Mouse (Mus musculus) midbrain, embryonic 16.5 days (tissue): ENCODE data around the gene Kdr. TPM values are rescaled to one million over a fixed set of nuclear protein-coding genes. Genes with fewer than 3 reads are reported as not detected.

ENCODE experiments used
- ATAC-seq: fragments of 200-750 bp; cut with Nextera tagmentation; 2 replicates; pipeline ENCODE4 v1.8.0; 2017; ENCODE audit warnings: moderate TSS enrichment
- H3K27ac ChIP-seq: fragments of 300-500 bp; sonication (generic); 2 replicates; pipeline ENCODE4 v1.5.1; 2014; ENCODE audit warnings: mild to moderate bottlenecking, low read length, mixed read lengths
- H3K27me3 ChIP-seq: fragments of 300-500 bp; sonication (generic); 2 replicates; pipeline ENCODE4 v1.6.1; 2014; ENCODE audit warnings: low read depth, low read length, mixed read lengths; ENCODE audit not compliant: control insufficient read depth, insufficient read depth
- H3K36me3 ChIP-seq: fragments of 300-500 bp; sonication (generic); 2 replicates; pipeline ENCODE4 v1.6.1; 2014; ENCODE audit warnings: mild to moderate bottlenecking, low read length, moderate library complexity, mixed read lengths; ENCODE audit not compliant: control insufficient read depth, insufficient read depth
- H3K4me1 ChIP-seq: fragments of 300-500 bp; sonication (generic); 2 replicates; pipeline ENCODE4 v1.6.1; 2014; ENCODE audit warnings: mild to moderate bottlenecking, low read length, mixed read lengths; ENCODE audit not compliant: control insufficient read depth, insufficient read depth
- H3K4me2 ChIP-seq: fragments of 300-500 bp; sonication (generic); 2 replicates; pipeline ENCODE4 v1.6.1; 2014; ENCODE audit warnings: mild to moderate bottlenecking, low read length, mixed read lengths
- H3K4me3 ChIP-seq: fragments of 300-500 bp; sonication (generic); 2 replicates; pipeline ENCODE4 v1.5.1; 2014; ENCODE audit warnings: low read depth, mild to moderate bottlenecking, low read length, moderate library complexity, mixed read lengths
- H3K9ac ChIP-seq: fragments of 300-500 bp; sonication (generic); 2 replicates; pipeline ENCODE4 v1.6.1; 2014; ENCODE audit warnings: low read depth, low read length, mixed read lengths
- H3K9me3 ChIP-seq: fragments of 300-500 bp; sonication (generic); replicated peaks from 2 replicates; pipeline ENCODE4 v1.6.1; 2014; ENCODE audit warnings: mild to moderate bottlenecking, low read length, mixed read lengths; ENCODE audit not compliant: control insufficient read depth, poor library complexity, severe bottlenecking
- WGBS: fragments of 180-500 bp; shearing (Covaris S2); extraction: QIAGEN DNeasy Blood & Tissue Kit; methylation state at CpG from one replicate; pipeline ENCODE4 v1.1.7; 2014; 5-methylcytosine and 5-hydroxymethylcytosine counted together
- polyA plus RNA-seq: library from polyadenylated mRNA; unstranded; fragments of >200 nt; fragmentation: Nextera tagmentation; extraction: Ambion mirVana; gene quantifications from 2 replicates; pipeline ENCODE4 v1.2.1, GENCODE M21; 2015

The Kdr gene
- polyA plus RNA-seq, 1 experiment from 2014 or later, result 22.7 TPM

DNA sequence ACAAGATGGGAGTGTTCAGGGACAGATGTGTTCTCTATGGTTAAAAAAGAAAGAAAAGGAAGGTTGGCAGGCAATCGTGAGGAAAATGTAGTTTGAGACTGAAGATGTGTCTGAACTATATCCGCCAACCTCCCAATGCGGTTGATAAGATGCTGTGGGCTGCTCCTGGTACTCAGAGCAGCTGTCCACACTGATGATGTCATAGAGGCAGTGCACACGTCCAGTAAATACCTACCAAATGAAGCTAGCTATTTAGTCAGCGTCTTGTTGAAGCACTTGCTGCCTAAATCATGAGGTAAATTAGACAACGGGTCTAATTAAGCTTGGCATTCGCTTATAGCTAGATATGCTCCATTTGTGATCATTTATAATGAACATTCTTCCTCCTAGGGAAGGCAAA lies 28.1 kb upstream of the Kdr start:
- H3K4me3 ChIP-seq, result no peak overlapping the region
- no peaks in the 10 kb centered on the region for H3K36me3 ChIP-seq
- no peak overlapping the region for H3K4me2 ChIP-seq
- H3K27me3 ChIP-seq, result no peaks in the 10 kb centered on the region
- no peak for ATAC-seq
- H3K9me3 ChIP-seq, result no peaks in the 10 kb centered on the region
- 86% methylated on average over 7 of the region's 7 CpGs for WGBS
- no peak overlapping the region for H3K9ac ChIP-seq
- H3K4me1 ChIP-seq, result peaks cover 4% of the 10 kb centered on the region; the same call in 1 of the 2 replicates
- H3K27ac ChIP-seq, result no peak overlapping the region

DNA sequence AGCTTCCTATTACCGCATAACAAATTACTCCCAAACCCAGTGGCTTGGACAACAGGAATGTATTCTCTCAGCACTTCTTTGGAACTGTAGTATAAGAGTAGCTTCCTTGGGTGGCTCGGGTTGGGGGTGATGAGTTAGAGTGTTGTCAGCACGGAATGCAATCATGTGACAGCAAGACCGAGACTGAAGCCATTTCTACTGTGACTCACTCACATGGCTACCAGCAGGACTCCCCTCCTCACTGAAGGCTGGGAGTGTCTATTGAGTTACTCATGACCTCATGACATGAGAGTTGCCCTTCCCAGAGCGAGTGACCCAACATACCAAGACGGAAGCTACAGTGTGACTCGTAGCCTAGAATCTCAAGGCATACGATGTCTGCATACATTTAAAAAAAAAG lies 12.0 kb upstream of the Kdr start:
- Histone ChIP-seq H3K4me1 (no peaks in the 10 kb centered on the region), H3K4me3 (no peak overlapping the region), H3K9me3 (no peaks in the 10 kb centered on the region), H3K36me3 (no peaks in the 10 kb centered on the region), H3K27ac (no peak overlapping the region), H3K4me2 (no peak overlapping the region), H3K27me3 (no peaks in the 10 kb centered on the region), H3K9ac (no peak overlapping the region)
- no peak for ATAC-seq
- WGBS, result 92% methylated on average over 8 of the region's 8 CpGs

DNA sequence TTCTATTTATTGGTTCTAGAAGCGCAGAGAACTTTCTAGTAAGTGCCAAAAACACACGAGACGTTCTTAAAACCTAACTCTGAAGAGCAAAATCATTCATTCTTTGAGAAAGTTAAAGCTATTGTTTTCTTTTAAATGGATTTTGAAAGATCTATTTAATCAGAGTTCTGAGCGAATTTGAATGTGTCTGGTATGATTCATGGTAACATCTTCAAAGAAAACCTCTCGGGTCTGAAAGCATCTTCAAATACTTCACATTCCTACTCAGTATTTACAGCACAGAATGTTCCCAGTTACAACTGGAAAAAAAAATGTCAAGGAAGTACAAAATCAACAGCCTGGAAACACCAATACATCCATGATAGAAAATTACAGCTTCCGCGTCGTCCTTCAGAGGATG lies 9.3 kb upstream of the Kdr start:
- Histone ChIP-seq H3K9me3 (no peaks in the 10 kb centered on the region), H3K36me3 (no peaks in the 10 kb centered on the region), H3K4me3 (no peak overlapping the region), H3K4me1 (no peaks in the 10 kb centered on the region), H3K4me2 (no peak overlapping the region), H3K27me3 (no peaks in the 10 kb centered on the region), H3K9ac (no peak overlapping the region), H3K27ac (no peak overlapping the region)
- WGBS, result 81% methylated on average over 8 of the region's 8 CpGs
- no peak for ATAC-seq

DNA sequence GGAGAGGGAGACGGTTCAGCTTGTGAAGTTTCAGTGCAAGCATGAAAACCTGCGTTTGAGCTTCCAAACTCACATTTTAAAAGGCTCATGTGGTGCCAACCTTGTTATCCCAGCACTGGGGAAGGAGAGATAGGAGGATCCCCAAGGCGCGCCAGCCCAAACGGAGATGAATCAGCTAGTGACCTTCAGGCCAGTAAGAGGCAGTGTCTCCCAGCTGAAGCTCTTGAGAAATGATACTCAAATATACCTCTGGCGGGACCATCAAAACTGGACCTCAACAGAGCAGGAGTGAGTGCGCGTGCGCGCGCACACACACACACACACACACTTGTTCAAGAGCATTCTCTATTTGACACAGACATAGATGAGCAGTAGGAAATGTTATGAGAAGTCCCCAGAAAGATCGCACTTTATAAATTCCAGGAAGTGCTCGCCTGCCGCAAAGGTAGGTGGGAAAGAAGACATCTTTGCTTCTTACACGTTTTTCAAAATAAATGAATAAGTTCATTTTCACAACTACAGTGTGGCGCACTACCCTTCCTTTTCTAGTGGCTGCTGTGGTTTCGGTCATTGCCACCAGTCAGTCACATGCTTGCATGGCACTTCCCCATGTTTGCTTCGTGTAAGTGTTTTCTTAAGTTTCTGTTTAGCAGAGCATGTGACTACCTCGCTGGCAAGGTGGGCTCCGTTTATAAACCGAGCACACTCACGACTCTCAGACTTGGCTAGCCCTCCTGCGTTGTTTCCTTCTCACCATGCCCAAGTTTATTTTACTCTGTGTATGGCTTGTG lies 2.5 kb upstream of the Kdr start:
- Histone ChIP-seq H3K36me3 (no peaks in the 10 kb centered on the region), H3K27me3 (peaks cover 26% of the 10 kb centered on the region), H3K4me2 (no peak overlapping the region), H3K27ac (no peak overlapping the region), H3K9ac (no peak overlapping the region), H3K4me1 (peaks cover 25% of the 10 kb centered on the region), H3K4me3 (no peak overlapping the region), H3K9me3 (no peaks in the 10 kb centered on the region)
- 71% methylated on average over 23 of the region's 23 CpGs for WGBS
- no peak for ATAC-seq

DNA sequence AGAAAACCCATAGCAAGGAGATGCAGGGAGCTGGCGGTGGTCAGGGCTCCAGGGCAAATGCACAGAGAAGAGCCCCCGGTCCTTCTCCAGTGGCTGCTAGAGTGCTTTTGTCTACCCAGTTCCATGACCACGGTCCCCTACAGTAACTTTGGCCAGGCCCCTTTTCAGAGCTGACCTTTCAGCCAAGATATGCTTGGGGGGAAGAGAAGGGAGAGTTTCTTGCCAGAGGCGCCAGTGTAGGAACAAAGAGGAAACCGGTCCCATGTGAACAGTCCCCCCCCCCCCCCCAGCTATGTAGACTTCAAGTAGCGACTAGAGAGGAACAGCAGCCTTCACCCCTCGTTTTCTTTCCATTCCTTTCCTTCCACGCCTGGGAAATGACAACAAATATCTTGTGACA lies 850 bp upstream of the Kdr start:
- Histone ChIP-seq H3K27ac (no peak overlapping the region), H3K36me3 (no peaks in the 10 kb centered on the region), H3K9me3 (no peaks in the 10 kb centered on the region), H3K4me1 (peaks cover 25% of the 10 kb centered on the region), H3K27me3 (peaks cover 31% of the 10 kb centered on the region), H3K9ac (no peak overlapping the region), H3K4me3 (no peak overlapping the region), H3K4me2 (peak overlapping the region; percentile 100)
- no peak for ATAC-seq
- 10% methylated on average over 8 of the region's 8 CpGs for WGBS

DNA sequence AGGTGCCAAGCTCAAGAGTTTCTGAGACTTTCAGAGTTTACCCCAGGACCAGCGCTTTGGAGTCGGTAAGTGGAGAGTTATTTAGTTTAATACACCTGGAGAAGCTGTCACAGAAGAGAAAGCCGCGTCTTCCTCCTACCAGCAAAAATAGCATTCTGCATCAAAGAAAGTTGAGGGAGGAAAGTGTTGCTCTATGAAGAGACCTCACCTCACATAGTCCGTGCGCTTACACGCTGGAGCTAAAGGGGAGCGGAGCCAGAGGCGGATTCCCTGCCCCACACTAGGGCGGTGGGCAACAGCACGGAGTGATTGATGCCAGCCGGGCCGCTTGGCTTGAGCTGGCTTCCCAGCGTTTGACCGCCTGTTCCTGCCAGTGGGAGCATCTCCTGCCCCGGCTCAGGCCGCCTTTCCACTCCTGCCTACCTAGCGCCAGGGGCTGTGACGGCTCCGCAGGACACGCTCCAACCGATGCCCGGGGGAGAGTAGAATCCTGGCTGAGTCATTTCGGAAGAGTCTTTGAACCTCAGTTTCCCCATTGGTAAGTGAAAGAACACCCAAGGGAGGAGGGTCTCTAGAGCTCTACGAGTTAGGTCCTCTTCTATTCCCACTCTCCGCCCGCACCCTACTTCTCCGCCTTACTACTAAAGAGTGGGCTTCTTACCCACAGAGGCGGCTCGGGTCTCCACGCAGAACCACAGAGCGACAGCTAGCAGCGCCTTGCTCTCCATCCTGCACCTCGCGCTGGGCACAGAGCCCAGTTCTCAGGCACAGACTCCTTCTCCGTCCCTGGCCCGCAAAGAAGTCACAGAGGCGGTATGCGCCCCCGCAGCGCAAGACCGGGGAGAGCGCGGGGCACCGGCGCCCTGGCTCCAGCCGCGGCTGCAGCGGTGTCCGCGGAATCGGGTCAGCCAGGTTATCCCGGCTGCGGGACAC lies 551 bp downstream of the Kdr start:
- peaks cover 31% of the 10 kb centered on the region for H3K27me3 ChIP-seq
- peak overlapping the region; percentile 100 for H3K4me2 ChIP-seq
- peak; percentile 79 for ATAC-seq
- no peaks in the 10 kb centered on the region for H3K36me3 ChIP-seq
- H3K9me3 ChIP-seq, result no peaks in the 10 kb centered on the region
- H3K4me1 ChIP-seq, result peaks cover 25% of the 10 kb centered on the region
- H3K9ac ChIP-seq, result peak overlapping the region; percentile 73
- peak overlapping the region; percentile 33; the same call in 1 of the 2 replicates for H3K27ac ChIP-seq
- WGBS, result 2% methylated on average over 54 of the region's 54 CpGs
- peak overlapping the region; percentile 70 for H3K4me3 ChIP-seq

DNA sequence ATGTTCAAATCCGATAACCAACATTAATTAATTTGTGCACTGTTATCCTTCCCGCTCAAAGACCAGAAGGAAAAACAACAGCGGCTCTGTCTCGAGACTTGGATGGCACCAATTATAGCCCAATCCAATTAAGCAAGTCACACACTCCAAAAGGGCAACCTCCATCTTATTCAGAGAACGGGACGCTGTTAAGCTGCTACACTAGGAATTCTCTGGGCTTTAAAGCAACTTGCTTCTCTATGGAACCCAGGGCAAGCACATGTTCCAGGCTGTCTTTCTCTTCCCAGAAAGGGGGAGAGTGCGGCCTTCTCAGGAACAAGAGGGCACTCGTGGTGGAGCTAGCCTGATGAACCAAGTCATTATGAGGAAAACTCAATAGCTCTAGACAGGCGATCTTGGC lies 1.6 kb downstream of the Kdr start:
- Histone ChIP-seq H3K36me3 (no peaks in the 10 kb centered on the region), H3K4me3 (peak overlapping the region; percentile 70), H3K27ac (no peak overlapping the region), H3K9ac (no peak overlapping the region), H3K9me3 (no peaks in the 10 kb centered on the region), H3K27me3 (peaks cover 31% of the 10 kb centered on the region), H3K4me1 (peaks cover 25% of the 10 kb centered on the region), H3K4me2 (peak overlapping the region; percentile 29; the same call in 1 of the 2 replicates)
- ATAC-seq, result no peak
- WGBS, result 27% methylated on average over 9 of the region's 9 CpGs

DNA sequence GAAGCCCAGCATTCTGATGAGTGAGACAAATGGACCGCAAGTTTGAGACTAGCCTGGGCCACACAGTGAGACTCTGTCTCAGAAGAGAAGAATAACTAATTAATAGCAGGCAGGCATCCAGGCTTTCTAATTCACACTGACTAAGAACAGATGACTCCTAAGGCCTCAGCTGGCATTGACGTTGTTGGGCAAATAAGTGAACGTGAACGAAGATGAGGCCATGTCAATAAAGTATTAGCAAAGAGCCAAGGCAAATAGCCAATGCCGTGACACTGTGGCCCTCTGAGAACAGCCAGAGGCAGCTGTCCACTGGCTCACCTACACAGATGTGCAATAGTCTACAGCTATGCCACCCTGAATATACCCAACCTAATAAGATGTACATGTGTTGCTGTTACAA lies 2.9 kb downstream of the Kdr start:
- Histone ChIP-seq H3K9me3 (no peaks in the 10 kb centered on the region), H3K4me3 (0 out of 2 replicates have a peak overlapping the region, but pooled peaks have one; percentile 6), H3K9ac (no peak overlapping the region), H3K27me3 (peaks cover 26% of the 10 kb centered on the region), H3K36me3 (no peaks in the 10 kb centered on the region), H3K4me1 (peaks cover 25% of the 10 kb centered on the region), H3K4me2 (no peak overlapping the region), H3K27ac (0 out of 2 replicates have a peak overlapping the region, but pooled peaks have one; percentile 20)
- 53% methylated on average over 5 of the region's 5 CpGs for WGBS
- ATAC-seq, result no peak
